Mouse (Mus musculus) cerebellum, adult (tissue): ENCODE results near the gene Tmem129.

ENCODE experiments used
- ATAC-seq: cut with Nextera tagmentation; 2 replicates; pipeline ENCODE4 v1.9.2; 2017; ENCODE audit warnings: mild to moderate bottlenecking, moderate library complexity, mixed read lengths; ENCODE audit not compliant: insufficient number of reproducible peaks, low FRiP score, low TSS enrichment

Tmem129 gene

DNA sequence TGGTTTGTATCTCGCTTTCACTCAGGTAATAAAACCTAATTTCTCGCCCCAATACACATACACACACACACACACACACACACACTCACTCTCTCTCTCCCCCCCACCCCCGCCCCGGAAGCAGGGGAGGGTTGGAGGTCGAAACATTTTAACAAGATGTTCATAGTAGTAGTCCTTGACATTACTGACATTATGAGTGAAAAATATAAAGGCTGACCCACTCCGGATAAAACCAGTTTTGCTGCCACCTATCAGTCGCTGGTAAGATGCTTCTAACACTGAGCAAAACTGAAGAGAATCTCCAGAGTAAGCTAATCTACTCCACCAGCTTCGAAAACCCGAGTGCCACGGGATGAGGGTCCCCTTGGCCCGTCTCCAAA is 6.7 kb downstream of the Tmem129 start:
- 0 out of 2 replicates have a peak, but pooled peaks have one; percentile 0 for ATAC-seq

DNA sequence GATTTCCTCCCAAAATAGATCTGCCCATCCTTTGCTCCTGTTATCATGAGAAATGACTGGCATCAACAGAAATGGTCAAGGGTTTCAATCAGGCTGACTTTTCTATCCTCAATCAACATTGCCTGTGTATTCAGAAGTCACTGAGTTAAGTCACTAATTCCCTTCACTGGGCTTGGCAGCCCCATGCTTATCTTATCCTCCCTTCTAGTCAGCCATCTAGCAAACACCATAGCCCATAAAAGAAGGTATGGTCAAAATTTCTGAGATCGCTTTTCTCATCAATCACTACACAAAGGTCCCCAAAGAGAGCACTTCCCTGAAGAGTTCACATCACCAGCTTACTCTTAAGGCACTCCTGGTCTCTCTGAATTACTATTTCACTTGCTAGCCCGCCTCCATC is 7.2 kb downstream of the Tmem129 start:
- ATAC-seq, result no peak

DNA sequence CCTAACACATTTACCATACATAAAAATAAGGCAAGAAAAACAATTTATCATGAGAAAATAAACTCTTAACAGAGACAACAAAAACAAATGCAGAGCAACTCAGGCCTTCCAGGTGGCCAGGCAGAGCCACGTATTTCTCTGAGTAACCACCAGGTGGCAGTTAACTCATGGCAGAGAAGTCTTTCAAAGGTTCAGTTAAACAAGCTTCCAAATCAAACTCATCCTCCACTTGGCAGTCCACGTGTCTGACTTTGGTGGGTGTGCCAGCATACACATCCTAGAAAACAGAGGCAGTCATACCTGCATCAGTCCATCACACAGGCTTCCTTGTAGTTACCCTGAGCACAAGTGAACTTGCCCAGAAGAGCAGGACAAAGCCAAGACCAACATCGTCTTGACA is 17.6 kb downstream of the Tmem129 start:
- ATAC-seq, result no peak

DNA sequence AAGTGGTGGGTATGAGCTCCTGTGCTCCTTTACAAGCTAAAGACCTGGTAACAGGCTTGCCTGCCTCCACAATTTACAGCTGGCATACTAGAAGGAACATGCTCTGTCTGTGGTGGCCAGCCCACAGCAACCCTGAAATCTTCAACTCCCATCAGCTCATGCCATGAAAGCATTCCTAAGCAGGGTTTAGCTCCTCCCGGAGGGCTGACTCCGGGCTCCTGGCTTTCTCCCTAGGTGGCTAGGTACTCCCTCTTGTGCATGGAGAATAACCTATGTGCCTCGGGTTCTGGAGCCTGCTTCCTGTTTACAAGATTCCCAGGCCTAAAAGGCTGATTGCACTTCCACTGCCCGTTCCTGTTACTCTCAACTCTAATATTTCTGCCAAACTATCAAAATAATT is 19.4 kb downstream of the Tmem129 start:
- no peak for ATAC-seq

DNA sequence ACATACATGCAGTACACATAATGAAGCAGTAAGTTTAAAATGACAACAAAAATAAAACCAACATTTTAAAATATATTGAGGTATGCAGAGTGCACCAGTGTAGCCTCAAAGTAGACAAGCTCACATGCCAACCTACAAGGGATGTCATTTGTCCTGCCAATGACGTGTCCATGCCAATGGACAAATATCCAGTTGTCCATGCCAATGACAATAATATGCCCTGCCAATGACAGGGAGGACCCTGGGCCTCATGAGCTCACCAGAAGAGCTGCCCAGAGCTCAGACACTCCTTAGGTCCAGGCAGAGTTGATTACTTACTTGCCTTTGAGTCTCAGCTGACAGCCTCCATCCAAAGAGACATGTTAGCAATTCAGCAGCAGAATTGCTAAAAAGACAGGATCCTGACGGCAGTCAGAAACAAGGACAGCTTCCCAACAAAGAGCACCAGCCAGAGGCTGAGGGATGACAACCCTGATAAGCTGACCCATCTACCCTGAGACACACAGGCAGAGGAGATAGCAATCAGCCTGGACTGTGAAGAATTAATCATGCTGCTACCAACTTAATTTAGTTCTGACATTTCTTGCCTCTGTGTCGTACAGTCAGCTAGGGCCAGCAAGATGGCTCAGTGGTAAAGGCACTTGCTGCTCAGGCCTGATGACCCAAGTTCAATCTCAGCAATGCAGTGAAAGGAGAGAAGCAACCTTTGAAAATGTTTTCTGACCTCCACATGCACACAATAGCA is 20.4 kb downstream of the Tmem129 start:
- no peak for ATAC-seq

DNA sequence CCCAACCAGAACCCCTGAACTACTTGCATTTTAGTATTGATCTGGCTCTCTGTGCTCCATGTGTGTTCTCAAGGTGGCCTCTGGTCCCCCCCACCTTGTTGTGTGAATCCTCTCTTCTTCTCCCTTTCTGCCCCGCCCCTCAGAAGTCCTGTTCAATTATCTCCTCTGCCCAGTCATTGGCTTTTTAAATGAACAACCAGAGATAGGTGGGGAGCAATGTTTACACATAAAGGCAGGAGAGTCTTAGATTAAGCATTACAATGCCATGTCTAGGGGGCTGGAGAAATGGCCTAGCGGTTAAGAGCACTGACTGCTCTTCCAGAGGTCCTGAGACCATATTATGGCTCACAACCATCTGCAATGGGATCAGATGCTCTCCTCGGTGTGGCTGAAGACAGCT is 22.9 kb downstream of the Tmem129 start:
- ATAC-seq, result no peak

DNA sequence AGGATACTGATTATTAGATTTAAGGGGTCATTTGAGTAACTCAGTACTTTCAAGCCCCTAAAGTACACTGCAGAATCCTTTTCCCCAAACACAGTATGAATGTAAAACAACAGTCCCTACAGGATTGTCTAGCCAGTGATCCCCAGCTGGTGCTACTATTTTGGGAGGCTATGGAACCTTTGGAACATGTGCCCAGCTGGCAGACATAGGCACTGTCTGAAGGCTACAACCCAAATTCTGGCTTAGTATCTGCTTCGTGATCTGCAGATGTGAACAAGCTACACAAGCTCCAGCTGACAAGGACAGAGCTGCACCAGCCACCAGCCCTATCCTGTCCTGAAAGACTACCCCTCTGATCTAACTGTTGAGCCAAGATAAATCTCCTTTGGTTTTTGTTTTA is 25.7 kb downstream of the Tmem129 start:
- no peak for ATAC-seq

DNA sequence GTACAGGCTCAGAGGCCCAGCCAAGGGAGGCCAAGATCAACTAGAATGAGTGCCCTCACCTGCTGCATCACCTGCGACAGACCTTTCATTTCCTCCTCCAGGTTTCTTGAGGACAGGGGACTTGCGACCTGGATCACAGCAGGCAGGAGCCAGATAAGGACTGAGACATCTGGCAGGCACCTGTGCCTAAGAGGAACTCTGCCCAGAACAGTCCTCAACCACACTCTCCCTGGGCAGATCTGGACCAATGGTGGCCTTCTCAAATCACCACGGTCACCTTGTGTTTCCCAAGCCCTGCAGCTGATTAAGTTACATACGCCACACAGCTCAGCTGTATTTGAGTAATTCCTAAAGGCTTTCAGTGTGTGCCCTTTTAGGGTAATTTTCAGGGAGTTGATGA is 27.6 kb downstream of the Tmem129 start:
- no peak for ATAC-seq

DNA sequence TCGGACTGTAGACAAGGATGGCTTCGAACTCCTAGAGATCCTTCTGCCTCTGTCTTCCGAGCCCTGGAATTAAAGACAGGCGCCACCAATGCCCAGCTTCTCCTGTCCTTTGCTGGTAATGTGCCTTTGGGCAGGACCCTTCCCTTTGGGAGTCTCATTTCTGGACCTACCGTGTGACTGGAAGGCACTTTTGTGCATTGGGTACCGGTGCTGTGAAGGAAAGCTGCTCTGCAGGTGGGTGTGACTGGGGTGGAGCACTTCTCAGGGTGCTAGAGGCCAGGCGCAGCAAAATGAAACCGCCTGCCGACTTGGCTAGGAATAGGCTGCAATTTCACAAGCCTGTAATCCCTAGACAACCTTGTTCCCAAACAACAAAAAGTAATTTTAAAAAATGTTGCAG is 28.2 kb downstream of the Tmem129 start:
- ATAC-seq, result 0 out of 2 replicates have a peak, but pooled peaks have one; percentile 33

DNA sequence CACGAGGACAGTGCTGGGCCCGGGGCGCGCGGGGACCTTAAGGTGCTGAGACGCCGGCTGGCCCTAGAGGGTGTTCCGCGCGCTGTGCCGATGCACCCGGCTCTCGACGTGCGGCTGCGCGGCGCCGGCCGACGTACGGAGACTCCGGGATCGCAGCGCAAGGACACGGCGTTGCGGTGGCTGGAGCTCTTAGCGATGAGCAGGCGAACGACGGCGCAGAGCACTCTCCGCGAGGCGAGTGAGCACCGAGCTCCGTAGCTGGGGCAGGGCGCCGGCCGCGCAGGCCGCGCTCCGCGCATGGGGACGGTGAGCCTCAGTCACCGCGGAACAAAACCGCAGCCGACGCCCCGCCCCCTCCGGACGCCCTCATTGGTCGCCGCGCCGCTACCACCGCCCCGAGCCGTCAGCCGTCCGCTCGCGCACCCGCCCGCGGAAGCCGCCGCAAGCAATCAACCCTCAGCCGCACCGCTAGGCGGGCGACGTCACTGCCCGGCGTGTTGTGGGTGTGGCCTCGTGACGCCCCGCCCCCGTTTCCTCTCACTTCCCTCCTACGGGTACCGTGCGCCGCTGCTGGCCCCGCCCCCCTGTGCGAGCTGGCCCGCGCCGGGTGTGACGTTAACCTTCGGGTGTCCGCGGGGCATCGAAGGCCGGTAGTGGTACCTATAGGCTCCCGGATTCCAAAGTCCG is 28.8 kb downstream of the Tmem129 start, which contains the start of the genes Fam53a and Gm9903:
Gene Fam53a, minus strand, starts transcription at position 335 of the 687 bp plus-strand sequence.
Gene Gm9903, plus strand, starts transcription at position 625 of the 687 bp plus-strand sequence.
- ATAC-seq, result peak; percentile 95

DNA sequence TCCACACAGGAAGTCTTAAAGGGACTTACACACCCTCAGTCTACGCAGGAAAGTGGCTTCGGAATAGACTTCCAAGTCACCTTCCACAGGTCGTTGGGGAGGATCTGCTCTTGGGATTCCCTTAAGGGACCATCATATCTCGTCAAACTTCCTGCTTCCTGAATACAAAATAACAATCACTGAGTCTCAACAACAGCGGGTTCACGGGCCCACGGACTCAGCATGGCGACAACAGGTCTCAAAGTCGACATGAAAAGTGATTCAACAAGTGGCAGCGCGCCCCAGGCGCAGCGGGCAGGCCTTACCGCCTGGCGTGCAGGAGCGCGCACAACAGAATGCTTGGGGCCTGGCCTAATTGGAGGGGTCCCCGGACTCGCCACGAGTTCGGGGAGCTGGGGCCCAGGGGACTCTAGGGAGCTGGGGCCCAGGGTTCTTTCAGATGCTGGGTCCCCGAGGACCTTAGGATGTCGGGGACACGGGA is 29.4 kb downstream of the Tmem129 start:
- no peak for ATAC-seq

DNA sequence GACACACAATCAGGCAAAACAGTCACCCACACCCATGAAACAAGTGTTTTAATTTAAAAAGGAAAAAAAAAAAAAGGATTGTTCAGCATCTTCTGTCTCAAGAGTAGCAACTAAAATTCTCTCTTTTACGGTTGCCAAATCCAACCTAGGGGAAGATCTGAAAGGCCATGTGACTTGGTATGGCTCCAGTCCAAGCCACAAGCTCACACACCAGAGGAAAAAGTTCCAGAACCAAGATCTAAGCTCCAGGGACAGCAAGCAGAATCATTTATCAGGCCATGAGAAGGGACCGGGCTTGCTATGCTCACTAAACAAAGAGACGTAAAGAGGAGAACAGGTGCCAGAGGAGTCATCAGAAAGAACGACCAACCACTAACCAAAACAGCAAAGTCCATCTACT is 30.2 kb downstream of the Tmem129 start:
- ATAC-seq, result no peak

DNA sequence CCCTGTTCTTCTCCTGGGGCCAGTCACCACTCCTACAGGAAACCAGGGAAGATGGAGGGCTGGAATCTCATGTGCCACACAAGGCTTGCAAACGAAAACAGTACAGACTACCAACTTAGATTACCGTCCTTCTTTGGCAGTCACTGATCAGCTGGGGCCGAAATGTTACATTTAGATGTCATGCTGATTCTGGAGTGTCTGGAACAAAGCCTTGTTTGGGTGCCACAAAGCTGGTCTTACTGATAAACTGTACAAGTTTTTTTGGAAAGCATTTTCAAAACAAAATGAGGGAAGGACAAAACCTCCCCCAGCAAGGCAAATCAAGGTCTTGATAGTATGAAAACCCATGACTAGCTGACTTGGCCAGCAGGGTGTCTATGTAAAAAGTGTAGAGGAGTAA is 34.5 kb downstream of the Tmem129 start:
- ATAC-seq, result no peak

DNA sequence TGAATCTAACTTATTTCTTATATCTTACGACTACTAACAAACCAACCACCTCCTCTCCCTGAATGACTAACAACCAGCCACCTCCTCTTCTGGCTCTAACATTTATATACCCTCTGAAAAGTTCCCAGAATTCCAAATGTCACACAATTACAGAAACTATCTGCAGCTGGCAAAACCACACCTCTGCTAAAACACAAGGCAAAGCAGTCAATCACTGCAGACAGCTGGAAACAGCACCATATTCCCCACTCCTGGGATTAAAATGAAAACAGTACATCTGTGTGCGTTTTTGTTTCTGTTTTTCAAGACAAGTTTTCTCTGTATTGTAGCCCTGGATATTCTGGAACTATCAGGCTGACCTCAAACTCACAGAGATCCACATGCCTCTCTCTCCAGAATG is 35.5 kb downstream of the Tmem129 start:
- ATAC-seq, result no peak

DNA sequence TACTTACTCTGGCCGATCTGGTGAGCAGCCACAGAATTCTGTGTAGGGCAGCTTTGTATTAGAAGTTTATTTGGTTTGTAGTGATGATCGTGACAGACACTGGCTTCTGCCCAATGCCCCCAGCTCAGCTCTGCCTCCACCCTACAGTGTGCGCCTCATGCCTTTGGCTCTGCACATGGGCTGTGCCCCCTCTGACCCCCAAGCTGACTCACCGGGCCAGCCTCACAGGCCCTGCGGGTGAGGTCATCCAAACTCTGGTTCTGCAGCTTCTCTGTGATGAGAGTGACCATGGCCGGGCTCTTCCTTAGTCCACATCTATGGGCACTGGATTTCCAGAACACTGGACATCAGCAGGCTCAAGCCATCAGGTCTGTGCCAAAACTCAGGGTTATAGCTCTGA is 43.8 kb downstream of the Tmem129 start:
- ATAC-seq, result no peak

DNA sequence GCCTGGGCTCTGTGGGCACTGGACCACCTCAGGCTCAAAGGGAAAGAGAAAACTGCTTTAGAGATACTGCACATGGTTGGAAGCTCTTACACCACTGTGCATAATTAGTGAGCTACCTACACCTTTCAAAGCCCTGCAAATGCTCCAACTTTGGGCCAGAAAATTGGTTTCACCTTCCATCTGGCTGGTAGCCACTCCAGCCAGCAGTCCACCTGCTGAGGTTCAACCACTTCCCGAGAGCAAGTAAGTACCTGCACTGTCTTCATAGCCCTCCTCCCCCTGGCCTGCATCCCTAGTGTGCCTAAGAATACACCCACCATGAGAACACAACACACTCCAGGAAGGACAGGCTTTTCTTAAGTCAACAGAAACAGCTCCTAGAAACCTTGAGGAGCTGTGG is 46.4 kb downstream of the Tmem129 start:
- ATAC-seq, result peak; percentile 33; the same call in 1 of the 2 replicates

DNA sequence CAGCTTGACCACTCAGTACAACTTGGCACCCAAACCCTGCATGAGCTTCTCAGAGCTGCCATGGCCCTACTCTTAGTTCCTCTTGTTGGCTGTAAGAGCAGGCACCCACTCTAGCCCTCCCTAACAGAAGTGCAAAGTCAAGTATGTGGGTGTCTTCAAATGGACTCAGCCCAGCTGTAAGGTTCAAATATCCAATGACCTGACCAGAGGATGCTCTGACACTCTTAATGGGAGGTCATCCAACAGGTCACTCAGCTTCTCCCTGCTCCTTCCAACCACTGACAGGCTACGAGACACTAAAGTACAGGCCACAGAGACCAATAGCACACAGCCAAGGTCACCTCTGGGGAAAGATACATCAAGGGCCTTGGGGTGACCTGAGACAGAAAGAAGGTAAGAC is 49.0 kb downstream of the Tmem129 start:
- no peak for ATAC-seq

DNA sequence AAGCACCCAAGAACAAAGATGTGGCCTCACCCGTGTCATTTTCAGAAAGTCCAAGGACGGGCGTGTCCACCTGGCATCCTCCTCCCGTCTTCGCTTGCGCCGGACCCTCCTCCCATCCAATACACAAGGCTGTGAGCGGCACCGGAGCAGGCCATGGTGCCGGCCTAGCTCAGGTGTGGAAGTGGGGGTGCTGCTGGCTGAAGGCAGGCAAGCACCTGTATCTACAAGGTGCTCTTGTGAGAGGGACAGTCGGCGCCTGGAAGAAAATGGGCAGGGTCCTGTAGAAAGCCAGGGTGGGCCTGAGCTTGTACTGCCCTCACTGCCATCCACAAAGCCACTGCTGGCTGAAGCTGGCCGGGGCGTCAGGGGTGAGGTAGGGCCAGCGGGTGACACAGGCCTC is 50.8 kb downstream of the Tmem129 start:
- ATAC-seq, result no peak

DNA sequence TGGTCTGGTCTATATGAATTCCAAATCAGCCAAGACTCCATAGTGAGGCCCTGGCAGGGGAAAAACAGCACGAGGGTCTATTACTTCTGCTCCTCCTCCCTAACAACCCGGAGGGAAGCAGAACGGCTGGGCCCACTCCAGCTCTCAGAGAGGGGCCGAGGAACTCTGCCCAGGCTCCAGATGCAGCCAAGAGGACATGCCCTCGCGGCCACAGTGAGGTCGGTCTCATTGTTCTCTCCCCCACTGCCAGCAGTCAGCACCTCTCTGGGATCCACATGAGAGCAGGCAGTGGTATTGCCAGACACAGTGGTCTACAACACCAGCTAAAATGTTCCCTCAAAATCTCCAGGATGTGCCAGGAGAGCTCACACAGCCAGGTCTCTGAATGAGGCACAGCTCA is 51.6 kb downstream of the Tmem129 start:
- ATAC-seq, result no peak

DNA sequence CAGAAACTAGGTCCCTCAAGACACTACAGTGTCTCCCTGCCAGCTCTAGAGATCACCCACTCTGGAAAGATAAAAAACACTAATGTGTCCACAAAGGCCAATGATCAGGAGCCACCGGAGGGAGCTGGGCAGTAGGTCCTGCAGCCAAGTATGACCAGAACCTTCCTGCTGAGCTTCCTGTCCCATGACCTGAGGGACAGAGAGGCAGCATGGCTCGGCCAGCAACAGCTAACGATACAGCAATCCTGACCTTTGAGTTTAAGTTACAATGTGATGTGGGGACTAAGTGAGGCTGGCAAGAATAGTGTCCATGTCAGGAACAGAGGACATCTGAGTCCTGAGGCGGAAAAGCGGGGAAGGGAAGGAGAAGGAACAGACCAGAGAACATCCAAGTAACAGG is 52.9 kb downstream of the Tmem129 start:
- ATAC-seq, result peak; percentile 58
